7 mouse cellular contexts compared by ENCODE assay signal in the genomic region with DNA sequence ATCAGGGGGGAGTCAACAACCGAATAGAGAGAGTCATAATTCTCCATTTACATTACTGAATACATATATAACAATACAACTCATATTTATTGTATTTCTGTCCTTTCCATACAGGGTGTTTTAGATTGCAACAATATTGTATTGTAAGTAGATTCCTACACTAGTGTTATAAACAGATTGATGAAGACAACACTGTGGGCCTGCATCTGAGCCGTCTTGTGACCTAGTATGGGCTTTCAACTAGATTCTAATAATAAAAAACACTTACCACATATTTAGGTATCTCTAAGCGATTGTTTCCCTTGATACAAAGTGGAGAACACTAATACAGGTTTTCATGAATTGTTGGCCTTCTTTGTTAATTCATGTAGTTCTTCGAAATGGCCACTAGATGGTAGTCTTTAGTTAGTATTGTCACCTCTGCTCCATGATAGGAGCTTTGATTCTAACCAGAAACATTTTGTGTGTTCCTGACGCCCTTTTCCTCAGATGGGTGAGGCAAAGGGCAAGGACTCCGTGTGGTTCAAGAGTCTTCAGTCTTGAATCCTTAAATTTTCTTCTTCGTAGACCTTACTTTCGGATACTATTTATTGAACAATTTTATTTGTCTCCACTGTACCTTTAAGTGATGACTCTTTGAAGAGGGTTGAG.
A peak's percentile ranks its signal among the peaks of the same experiment; 100 is the strongest.
DNase-seq lines count a peak whose midpoint lies in the region; ATAC-seq and TF ChIP-seq lines count a peak whose summit lies in the region.

No protein-coding gene starts in this region.

- H3K36me3 ChIP-seq in heart, embryonic 13.5 days = no peaks in the 10 kb centered on the region
- no peaks in the 10 kb centered on the region for H3K36me3 ChIP-seq in limb, embryonic 14.5 days (ENCODE audit: control insufficient read depth, insufficient read depth, low read length)
- no peaks in the 10 kb centered on the region for H3K36me3 ChIP-seq in myocyte (ENCODE audit: control insufficient read depth, insufficient read depth)

- ATAC-seq in CD4-positive, CD25-positive, alpha-beta regulatory T cell, adult 4 months = peak; percentile 60
- no peak; the same call in 1 of the 2 replicates for ATAC-seq in heart, embryonic 13.5 days (ENCODE audit: extremely low read depth, insufficient number of reproducible peaks, low FRiP score, low TSS enrichment)
- peak; percentile 57 for ATAC-seq in limb, embryonic 14.5 days (ENCODE audit: low FRiP score, low read depth)

- peaks cover 24% of the 10 kb centered on the region for H3K4me1 ChIP-seq in heart, embryonic 13.5 days
- H3K4me1 ChIP-seq in limb, embryonic 14.5 days (ENCODE audit: control insufficient read depth, insufficient read depth, low read length) = peaks cover 16% of the 10 kb centered on the region

- TF ChIP-seq POLR2A in limb, embryonic 14.5 days (IDR thresholded peaks at IDR 0.05; ENCODE audit: borderline replicate concordance, extremely low read depth, insufficient read depth, insufficient read length) = no peak
- no peak for TF ChIP-seq POLR2A in myocyte (IDR thresholded peaks at IDR 0.05; ENCODE audit: insufficient read length, low read depth)

- H3K79me2 ChIP-seq in myocyte (ENCODE audit: control insufficient read depth, insufficient read depth) = no peaks in the 10 kb centered on the region

- H3K9me3 ChIP-seq in heart, embryonic 13.5 days = no peaks in the 10 kb centered on the region
- H3K9me3 ChIP-seq in limb, embryonic 14.5 days (ENCODE audit: control insufficient read depth, low read length) = no peaks in the 10 kb centered on the region

- DNase-seq in B cell, adult 2 months = peak; percentile 51 to 58
- DNase-seq in cerebellum, postnatal 10 days = peak; percentile 40 to 66
- peak; percentile 81 for DNase-seq in limb, embryonic 14.5 days (ENCODE audit: low spot score)
- no peak for DNase-seq in spleen, adult 18-20 months

- H3K27ac ChIP-seq in heart, embryonic 13.5 days (replicated peaks) = no peak overlapping the region
- H3K27ac ChIP-seq in limb, embryonic 14.5 days (replicated peaks; ENCODE audit: low read depth, low read length) = no peak overlapping the region

- H3K4me2 ChIP-seq in heart, embryonic 13.5 days = peak overlapping the region; percentile 70
- peak overlapping the region; percentile 34 for H3K4me2 ChIP-seq in limb, embryonic 14.5 days (replicated peaks; ENCODE audit: low read depth, low read length, severe bottlenecking)
- H3K4me2 ChIP-seq in myocyte (ENCODE audit: low read depth) = peak overlapping the region; percentile 94

- H3K27me3 ChIP-seq in heart, embryonic 13.5 days (replicated peaks) = no peaks in the 10 kb centered on the region
- H3K27me3 ChIP-seq in limb, embryonic 14.5 days (ENCODE audit: control insufficient read depth, insufficient read depth, low read length) = no peaks in the 10 kb centered on the region
- H3K27me3 ChIP-seq in myocyte (ENCODE audit: control insufficient read depth, insufficient read depth, insufficient read length) = no peaks in the 10 kb centered on the region

- no peak overlapping the region for H3ac ChIP-seq in myocyte (ENCODE audit: control insufficient read depth, insufficient read length)

- H3K9ac ChIP-seq in heart, embryonic 13.5 days = peak overlapping the region; percentile 57
- no peak overlapping the region for H3K9ac ChIP-seq in limb, embryonic 14.5 days (ENCODE audit: low read depth, low read length, severe bottlenecking)

- peak overlapping the region; percentile 40 for H3K4me3 ChIP-seq in heart, embryonic 13.5 days
- H3K4me3 ChIP-seq in limb, embryonic 14.5 days (replicated peaks; ENCODE audit: low read length) = peak overlapping the region; percentile 7
- peak overlapping the region; percentile 23 for H3K4me3 ChIP-seq in myocyte

- 18% methylated on average over 8 of the region's 8 CpGs for WGBS in heart, embryonic 13.5 days
- WGBS in limb, embryonic 14.5 days = 23% methylated on average over 8 of the region's 8 CpGs

TF ChIP-seq in myocyte, 11 proteins besides CTCF, POLR2A, EP300 and RAD21:
- TF ChIP-seq MYOD1 (IDR thresholded peaks at IDR 0.05; ENCODE audit: control insufficient read depth in 1 of 3, insufficient read length in 2 of 3, low read depth in 2 of 3) (no peak), TCF12 (IDR thresholded peaks at IDR 0.05; ENCODE audit: insufficient read depth, poor library complexity, severe bottlenecking) (no peak), USF1 (IDR thresholded peaks at IDR 0.05; ENCODE audit: low read depth) (no peak), E2F4 (IDR thresholded peaks at IDR 0.05; ENCODE audit: insufficient read depth) (no peak), MAX (IDR thresholded peaks at IDR 0.05; ENCODE audit: low read depth) (no peak), REST (IDR thresholded peaks at IDR 0.05; ENCODE audit: insufficient read depth, insufficient read length) (no peak), MYOG (IDR thresholded peaks at IDR 0.05; ENCODE audit: control insufficient read depth in 1 of 3, insufficient read depth in 1 of 3, insufficient read length in 2 of 3, low read depth in 2 of 3) (no peak), SRF (IDR thresholded peaks at IDR 0.05; ENCODE audit: control insufficient read depth, insufficient read length, low read depth) (no peak), POLR2AphosphoS2 (IDR thresholded peaks at IDR 0.05; ENCODE audit: insufficient read length, low read depth) (no peak), CEBPB (IDR thresholded peaks at IDR 0.05; ENCODE audit: insufficient read depth, poor library complexity, severe bottlenecking) (no peak)

Comparison
In these comparisons a context has a peak if more than half of its experiments do, and no peak if none do; other contexts are left out.
1. DNase-seq: peak in B cell, adult 2 months (2 of 2), cerebellum, postnatal 10 days (2 of 2) and limb, embryonic 14.5 days (single experiment); none in spleen, adult 18-20 months (0 of 2).
2. H3K4me2 ChIP-seq: peak in every context shown above with its lines; median percentile 94 in myocyte; 70 in heart, embryonic 13.5 days; 34 in limb, embryonic 14.5 days.
3. Peak in every context shown above with its lines, with median percentiles within 50 percentile points of each other: H3K4me3 ChIP-seq.